Mouse (Mus musculus) testis, adult 2 months (tissue): ENCODE measurements around the gene Acap1.

Source experiments
- CTCF ChIP-seq: fragments of 200-500 bp; IDR thresholded peaks from 2 replicates; pipeline ENCODE4 v1.5.1; 2012; ENCODE audit warnings: low read depth, mild to moderate bottlenecking, inconsistent platforms, low read length, moderate library complexity; ENCODE audit not compliant: control insufficient read depth, insufficient read depth, insufficient replicate concordance
- POLR2A ChIP-seq: fragments of 200-500 bp; IDR thresholded peaks from 2 replicates; pipeline ENCODE4 v1.6.1; 2012; ENCODE audit warnings: low read depth, mild to moderate bottlenecking, inconsistent platforms, low read length, moderate library complexity; ENCODE audit not compliant: control insufficient read depth

GRCm38 (mm10) chr11:69867335-69867734 lies 28.0 kb downstream of the Acap1 start:
- no peak for TF ChIP-seq POLR2A
- TF ChIP-seq CTCF, result no peak
